Mouse (Mus musculus) testis, adult 2 months (tissue): ENCODE results near the gene Bmper.

Experiments used
- CTCF ChIP-seq: fragments of 200-500 bp; IDR thresholded peaks from 2 replicates; pipeline ENCODE4 v1.5.1; 2012; ENCODE audit warnings: low read depth, mild to moderate bottlenecking, inconsistent platforms, low read length, moderate library complexity; ENCODE audit not compliant: control insufficient read depth, insufficient read depth, insufficient replicate concordance
- POLR2A ChIP-seq: fragments of 200-500 bp; IDR thresholded peaks from 2 replicates; pipeline ENCODE4 v1.6.1; 2012; ENCODE audit warnings: low read depth, mild to moderate bottlenecking, inconsistent platforms, low read length, moderate library complexity; ENCODE audit not compliant: control insufficient read depth

GRCm38 (mm10) chr9:23297491-23298170 lies 74.8 kb downstream of the Bmper start:
- TF ChIP-seq POLR2A (no peak), CTCF (no peak)
